Mouse (Mus musculus): ENCODE measurements at regions not wholly inside any gene's neighbourhood (a gene's known extent, or its start where the extent isn't known, plus 50 kb on each side); places are given as distances from the start of the nearest gene placed in this dataset.

GRCm38 (mm10) chr17:75894934-75895333, 343.2 kb upstream of the Fam98a start:
- no peak for DNase-seq (ENCODE audit: low read depth, low spot score)

GRCm38 (mm10) chr17:75893559-75893958, 341.8 kb upstream of the Fam98a start:
- no peak for DNase-seq (ENCODE audit: low read depth, low spot score)

GRCm38 (mm10) chr17:75892156-75892555, 340.4 kb upstream of the Fam98a start:
- no peak for DNase-seq (ENCODE audit: low read depth, low spot score)

DNA sequence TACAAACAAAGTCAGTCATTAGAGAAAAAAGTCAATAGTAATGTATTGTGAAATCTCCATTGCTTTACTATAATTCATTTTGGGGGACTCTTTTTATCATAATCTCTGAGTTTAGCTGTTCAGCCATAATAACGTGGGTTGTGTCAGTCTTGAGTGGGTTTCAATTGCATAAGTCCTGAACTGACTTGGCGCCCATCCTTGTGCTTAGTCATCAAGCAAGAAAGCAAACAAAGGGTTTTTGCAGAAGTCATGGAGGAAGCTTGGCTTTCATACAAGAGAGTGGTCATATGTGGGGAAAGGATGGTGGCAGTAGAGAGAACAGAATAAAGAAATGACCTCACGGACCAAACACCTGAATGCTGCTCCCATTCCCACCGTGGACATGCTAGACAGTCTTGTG, 339.8 kb upstream of the Fam98a start:
- no peak for DNase-seq (ENCODE audit: low read depth, low spot score)

DNA sequence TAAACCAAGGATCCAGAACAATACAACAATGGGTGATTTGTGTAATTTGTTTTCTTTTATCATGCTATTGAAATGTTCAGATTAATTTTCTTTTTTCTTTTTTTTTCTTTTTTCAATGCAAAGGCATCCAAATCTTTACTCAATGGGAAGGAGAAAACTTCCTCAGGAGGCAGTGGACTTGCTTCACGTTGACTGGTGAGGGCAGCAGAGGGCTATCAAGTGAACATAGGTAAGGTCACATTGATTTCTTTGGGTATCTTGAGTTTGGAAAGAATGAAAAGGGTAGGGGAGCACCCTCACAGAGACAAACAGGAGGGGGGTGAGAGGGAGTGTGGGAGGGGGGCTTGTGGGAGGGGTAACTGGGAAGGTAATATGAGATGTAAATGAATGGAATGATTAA, 326.1 kb upstream of the Fam98a start:
- no peak for DNase-seq (ENCODE audit: low read depth, low spot score)

DNA sequence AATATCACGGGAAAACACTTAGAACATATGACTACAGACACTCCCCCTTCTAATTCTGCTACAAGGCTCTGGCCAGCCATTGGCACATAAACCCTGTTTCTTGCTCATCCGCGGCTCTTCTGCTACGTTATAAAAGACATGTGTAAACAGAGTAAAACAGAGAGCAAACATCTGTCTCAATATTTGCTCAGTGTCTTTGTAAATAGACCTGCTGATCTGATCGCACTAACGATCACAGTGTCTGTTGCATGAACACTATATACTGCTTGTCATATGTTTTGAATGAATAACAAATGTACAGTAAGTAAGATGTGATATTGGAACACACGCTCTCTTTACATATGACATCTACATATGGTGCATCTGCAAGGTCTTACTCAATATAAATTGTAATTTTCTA, 325.1 kb upstream of the Fam98a start:
- no peak for DNase-seq (ENCODE audit: low read depth, low spot score)

DNA sequence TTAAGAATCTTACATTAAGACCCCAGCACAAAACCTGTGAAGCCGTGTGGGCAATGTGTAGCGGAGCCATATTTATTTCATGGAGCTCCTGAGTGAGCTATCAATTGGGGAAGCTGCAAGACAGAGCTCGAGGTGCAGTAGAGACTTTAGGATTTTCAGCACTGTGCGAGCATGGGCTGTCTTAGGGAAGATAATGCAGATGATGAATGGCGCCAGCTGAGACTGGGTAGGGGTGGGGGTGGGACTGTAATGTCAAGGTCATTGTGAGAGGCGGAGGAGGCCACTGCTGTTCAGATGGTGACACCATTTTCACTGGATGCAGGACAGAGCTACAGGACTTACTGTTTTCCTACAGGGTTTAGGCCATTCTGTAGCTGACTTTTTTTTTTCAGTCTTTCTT, 322.8 kb upstream of the Fam98a start:
- DNase-seq (ENCODE audit: low read depth, low spot score), result peak; percentile 5

DNA sequence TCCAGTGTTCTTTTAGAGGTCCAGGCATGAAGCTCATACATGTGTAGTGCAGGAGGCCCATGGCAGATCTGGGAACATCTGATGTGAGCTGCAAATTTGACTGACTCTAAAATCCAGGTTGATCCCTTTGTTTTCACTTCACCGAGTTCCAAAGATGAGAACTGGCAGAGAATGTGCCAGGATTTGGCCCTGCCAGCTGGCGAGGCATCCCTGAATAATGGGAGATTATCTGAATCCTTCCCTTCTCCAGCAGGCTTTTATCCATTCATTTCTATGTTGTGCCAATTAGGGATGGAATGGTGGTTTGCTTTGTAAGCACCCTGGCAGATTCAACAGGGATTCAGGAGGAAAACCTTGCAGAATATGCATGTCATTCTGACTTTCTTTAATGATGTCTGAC, 318.7 kb upstream of the Fam98a start:
- DNase-seq (ENCODE audit: low read depth, low spot score), result no peak

DNA sequence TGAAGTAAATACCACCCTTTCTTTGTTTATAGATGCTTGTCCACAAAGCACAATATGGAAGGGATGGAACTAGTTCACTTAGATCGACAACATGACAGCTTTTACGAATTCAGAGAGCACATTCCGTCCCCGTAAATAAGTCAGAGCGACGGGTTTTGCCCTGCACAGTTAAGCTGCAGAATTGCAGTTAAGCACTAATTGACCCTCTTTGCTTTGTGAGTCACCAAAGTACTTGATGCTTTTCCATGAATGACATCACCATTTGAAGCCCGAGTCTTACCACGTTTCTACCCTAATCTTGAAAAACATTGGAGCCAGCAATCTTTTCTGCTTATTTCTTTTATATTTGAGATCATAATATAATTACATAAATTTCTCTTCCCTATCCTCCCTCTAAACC, 305.3 kb upstream of the Fam98a start:
- no peak for DNase-seq (ENCODE audit: low read depth, low spot score)

GRCm38 (mm10) chr17:75815997-75816626, 264.4 kb upstream of the Fam98a start:
- DNase-seq (ENCODE audit: low read depth, low spot score), result no peak

DNA sequence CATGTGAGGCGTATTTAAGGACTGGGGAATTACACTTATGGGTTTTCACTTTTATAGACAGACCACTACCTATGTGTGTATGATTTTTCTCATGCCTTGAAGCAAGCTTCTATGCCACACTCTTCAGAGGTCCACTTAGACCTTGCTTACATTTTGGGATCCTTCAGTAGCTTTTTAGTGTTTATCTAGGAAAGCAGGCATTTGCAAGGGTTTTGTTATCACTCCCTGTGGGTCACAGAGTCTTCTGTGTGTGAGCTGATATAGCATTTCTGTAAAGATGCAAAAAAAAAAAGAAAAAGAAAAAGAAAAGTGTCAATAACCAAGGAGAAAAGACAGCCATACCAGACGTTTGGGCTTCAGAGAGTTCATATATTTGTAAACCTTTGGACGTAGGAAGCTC, 260.4 kb upstream of the Fam98a start:
- DNase-seq (ENCODE audit: low read depth, low spot score), result no peak

DNA sequence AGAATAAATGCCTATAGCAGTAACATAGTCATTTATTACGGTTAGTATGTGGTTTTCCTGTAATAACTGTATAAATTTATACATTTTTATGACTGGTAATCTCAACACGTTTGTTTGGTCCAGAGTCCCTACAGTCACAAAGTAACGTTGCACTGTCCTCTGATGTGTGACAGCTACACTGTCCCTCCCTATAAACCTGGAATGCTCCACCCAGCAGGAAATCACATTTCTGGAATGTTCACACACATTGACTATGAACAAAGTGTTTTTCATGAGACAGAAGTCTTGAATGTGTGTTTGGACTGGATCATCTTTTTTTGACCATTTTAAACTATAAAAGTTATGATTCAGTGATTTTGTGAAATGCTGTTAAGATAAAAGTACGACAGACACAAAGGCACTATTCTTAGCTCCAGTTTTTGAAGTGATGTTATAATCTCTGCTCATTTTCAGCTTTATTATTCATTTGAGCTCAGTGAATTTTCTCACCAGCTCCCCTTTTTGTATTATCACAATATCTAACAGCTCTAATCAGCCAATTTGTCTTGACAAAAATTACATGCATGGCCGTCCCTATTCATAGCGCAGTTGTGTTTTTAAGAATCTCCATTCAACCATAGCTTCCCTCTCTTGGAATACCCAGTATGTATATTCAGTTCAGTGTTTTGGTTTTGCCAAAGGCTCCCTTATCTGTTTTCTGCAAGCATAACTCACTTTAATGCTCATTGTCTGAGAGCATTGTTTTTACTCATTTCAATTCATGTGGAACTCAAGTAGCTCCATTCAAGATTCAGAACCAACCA, 257.0 kb upstream of the Fam98a start:
- no peak for DNase-seq (ENCODE audit: low read depth, low spot score)

GRCm38 (mm10) chr17:75808025-75808424, 256.3 kb upstream of the Fam98a start:
- no peak for DNase-seq (ENCODE audit: low read depth, low spot score)

GRCm38 (mm10) chr17:75804358-75804757, 252.6 kb upstream of the Fam98a start:
- DNase-seq (ENCODE audit: low read depth, low spot score), result no peak

GRCm38 (mm10) chr17:75796380-75796779, 244.6 kb upstream of the Fam98a start:
- DNase-seq (ENCODE audit: low read depth, low spot score), result no peak

DNA sequence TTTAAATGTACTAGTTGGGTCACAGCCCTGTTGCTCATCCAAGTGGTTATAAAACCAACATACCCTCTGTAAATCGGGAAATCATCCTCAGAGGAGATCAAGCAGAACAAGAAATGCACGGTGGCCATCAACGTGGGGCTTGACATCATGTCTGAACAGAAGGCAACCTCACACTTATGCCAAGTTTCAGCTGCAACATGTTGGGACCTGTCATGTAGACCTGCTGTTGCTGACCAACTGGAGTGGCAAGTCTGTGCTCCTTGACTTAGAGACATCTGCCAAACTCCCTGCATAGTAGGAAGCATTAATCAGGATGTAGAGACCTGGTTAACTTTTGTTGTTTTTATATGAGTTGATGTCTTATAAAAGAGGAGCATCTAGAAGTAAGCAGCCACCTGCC, 244.0 kb upstream of the Fam98a start:
- DNase-seq (ENCODE audit: low read depth, low spot score), result no peak

GRCm38 (mm10) chr17:75779770-75780169, 228.0 kb upstream of the Fam98a start:
- DNase-seq (ENCODE audit: low read depth, low spot score), result peak; percentile 2

DNA sequence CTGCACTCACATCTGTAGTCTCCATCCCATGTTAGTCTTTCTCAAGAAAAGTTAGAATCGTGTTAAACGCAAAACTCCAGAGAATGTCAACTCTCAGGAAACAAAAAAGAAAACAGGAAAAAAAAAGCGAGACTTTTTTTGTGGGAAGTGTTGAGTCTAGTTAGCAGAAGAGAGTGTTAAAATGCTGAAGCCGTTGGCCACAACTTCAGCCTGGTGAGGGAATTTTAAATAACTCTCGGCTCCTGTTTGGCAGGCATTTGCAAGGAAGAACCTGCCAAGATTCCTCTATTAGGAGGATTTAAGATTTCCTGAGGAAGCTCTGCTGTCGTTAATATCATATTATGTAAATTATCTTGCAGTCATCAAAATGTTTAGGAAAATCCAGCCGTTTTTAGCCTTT, 224.9 kb upstream of the Fam98a start:
- no peak for DNase-seq (ENCODE audit: low read depth, low spot score)

GRCm38 (mm10) chr17:75775518-75775917, 223.8 kb upstream of the Fam98a start:
- no peak for DNase-seq (ENCODE audit: low read depth, low spot score)

GRCm38 (mm10) chr17:75772861-75773260, 221.1 kb upstream of the Fam98a start:
- no peak for DNase-seq (ENCODE audit: low read depth, low spot score)

- no peak for DNase-seq (ENCODE audit: low read depth, low spot score)
Measured at GRCm38 (mm10) chr17:75768654-75769053, 216.9 kb upstream of the Fam98a start.

GRCm38 (mm10) chr17:75763391-75763790, 211.6 kb upstream of the Fam98a start:
- no peak for DNase-seq (ENCODE audit: low read depth, low spot score)

DNA sequence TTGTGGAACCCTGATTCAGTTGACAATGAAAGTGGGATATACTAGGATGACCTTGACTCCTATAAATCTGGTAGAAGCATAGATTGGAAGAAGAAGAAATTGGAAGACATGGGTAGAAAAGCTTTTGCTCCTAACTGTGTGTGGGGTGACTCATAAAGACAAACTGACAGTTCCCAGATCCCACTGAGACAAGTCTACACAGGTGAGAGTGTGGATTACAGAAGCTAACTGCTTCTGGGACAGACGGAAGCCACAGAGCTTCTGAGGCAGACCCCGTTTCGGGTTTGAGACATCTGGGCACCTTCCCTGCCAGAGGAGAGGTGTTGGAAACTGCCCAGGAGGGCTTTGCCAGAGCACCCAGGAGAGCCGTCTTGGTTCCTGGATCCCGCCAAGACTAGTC, 204.7 kb upstream of the Fam98a start:
- DNase-seq (ENCODE audit: low read depth, low spot score), result no peak
